Mouse (Mus musculus) heart, adult 2 months (tissue): ENCODE data around the gene Dhx30. TPM values are rescaled to one million over a fixed set of nuclear protein-coding genes. Genes with fewer than 3 reads are reported as not detected.

Experiments used
- DNase-seq, 2 experiments: peaks; one replicate each; pipeline ENCODE4 v3.0.0; 2021
- H3K27ac ChIP-seq: fragments of 200-600 bp; 2 replicates; pipeline ENCODE4 v1.8.1; 2022
- H3K27me3 ChIP-seq: fragments of 200-500 bp; 2 replicates; pipeline ENCODE4 v1.6.1; 2012; ENCODE audit warnings: mild to moderate bottlenecking, low read length, inconsistent platforms, mixed read lengths; ENCODE audit not compliant: control insufficient read depth, insufficient read depth
- H3K36me3 ChIP-seq: fragments of 200-500 bp; 2 replicates; pipeline ENCODE4 v1.6.1; 2012; ENCODE audit warnings: low read length, inconsistent platforms; ENCODE audit not compliant: control insufficient read depth, insufficient read depth
- H3K4me1 ChIP-seq: fragments of 200-500 bp; 2 replicates; pipeline ENCODE4 v1.6.1; 2011; ENCODE audit warnings: low read length; ENCODE audit not compliant: control insufficient read depth, insufficient read depth
- H3K4me3 ChIP-seq: fragments of 200-600 bp; 2 replicates; pipeline ENCODE4 v1.8.1; 2022
- H3K79me2 ChIP-seq: fragments of 200-500 bp; replicated peaks from 2 replicates; pipeline ENCODE4 v1.6.1; 2012; ENCODE audit warnings: mild to moderate bottlenecking, inconsistent platforms, low read length, moderate library complexity, mixed read lengths; ENCODE audit not compliant: control insufficient read depth, insufficient read depth
- H3K9ac ChIP-seq: fragments of 200-500 bp; 2 replicates; pipeline ENCODE4 v1.6.1; 2012; ENCODE audit warnings: low read depth, mild to moderate bottlenecking, control low read depth, inconsistent platforms, low read length, mixed read lengths
- CTCF ChIP-seq: fragments of 200-600 bp; IDR thresholded peaks from 2 replicates; pipeline ENCODE4 v1.8.1; 2022; ENCODE audit warnings: antibody characterized with exemption, mild to moderate bottlenecking, moderate library complexity
- EP300 ChIP-seq: fragments of 200-500 bp; IDR thresholded peaks from 2 replicates; pipeline ENCODE4 v1.6.1; 2011; ENCODE audit warnings: low read depth, low read length, control low read depth; ENCODE audit not compliant: insufficient read depth
- POLR2A ChIP-seq: fragments of 200-500 bp; IDR thresholded peaks from 2 replicates; pipeline ENCODE4 v1.6.1; 2011; ENCODE audit warnings: mild to moderate bottlenecking, low read depth, low read length, control low read depth; ENCODE audit not compliant: insufficient read depth
- WGBS: fragments of 180-500 bp; shearing (Covaris S2); methylation state at CpG from one replicate; pipeline ENCODE4 v1.1.7; 2018; 5-methylcytosine and 5-hydroxymethylcytosine counted together
- intact Hi-C: fragments of 180-260 bp; cut with DNase I; formaldehyde crosslinking; loops from one replicate; pipeline ENCODE4 v1.15.1; 2025
- polyA plus RNA-seq: library from polyadenylated mRNA; depleted of rRNA; stranded (reverse); fragments of >200 nt; gene quantifications from 2 replicates; pipeline ENCODE4 v1.2.3, GENCODE M21; 2012
- total RNA-seq, 2 experiments: library from RNA; stranded (reverse); gene quantifications; 2 replicates each; pipeline ENCODE4 v1.2.3; 2021

Dhx30 gene
- total and polyA plus RNA-seq, 3 experiments: 56.7 to 68.6 (median 64.8) TPM

- Histone ChIP-seq H3K9ac (no peak overlapping the region), H3K4me1 (peaks cover 11% of the 10 kb centered on the region), H3K79me2 (no peaks in the 10 kb centered on the region), H3K36me3 (peaks cover 3% of the 10 kb centered on the region; the same call in 1 of the 2 replicates), H3K4me3 (no peak overlapping the region), H3K27ac (peak overlapping the region; percentile 64), H3K27me3 (no peaks in the 10 kb centered on the region)
- TF ChIP-seq POLR2A (no peak), EP300 (no peak), CTCF (no peak)
- 53% methylated on average over 23 of the region's 23 CpGs for WGBS
- intact Hi-C loops: loop anchor here (2.0 kb wide), 1 partner anchor 19 kb away; no protein-coding TSS in a partner anchor
- no peak for DNase-seq
Observed at GRCm38 (mm10) chr9:110051869-110052661, 65.6 kb downstream of the Dhx30 start.

GRCm38 (mm10) chr9:110051184-110051583, 66.4 kb downstream of the Dhx30 start:
- H3K27ac ChIP-seq: no peak overlapping the region
- intact Hi-C loops: no loop called here
- no peaks in the 10 kb centered on the region for H3K79me2 ChIP-seq
- H3K4me1 ChIP-seq: peaks cover 11% of the 10 kb centered on the region
- H3K36me3 ChIP-seq: peaks cover 3% of the 10 kb centered on the region; the same call in 1 of the 2 replicates
- no peak for TF ChIP-seq EP300
- TF ChIP-seq CTCF: no peak
- TF ChIP-seq POLR2A: no peak
- no peak for DNase-seq
- H3K27me3 ChIP-seq: no peaks in the 10 kb centered on the region
- no peak overlapping the region for H3K9ac ChIP-seq
- H3K4me3 ChIP-seq: no peak overlapping the region

DNA sequence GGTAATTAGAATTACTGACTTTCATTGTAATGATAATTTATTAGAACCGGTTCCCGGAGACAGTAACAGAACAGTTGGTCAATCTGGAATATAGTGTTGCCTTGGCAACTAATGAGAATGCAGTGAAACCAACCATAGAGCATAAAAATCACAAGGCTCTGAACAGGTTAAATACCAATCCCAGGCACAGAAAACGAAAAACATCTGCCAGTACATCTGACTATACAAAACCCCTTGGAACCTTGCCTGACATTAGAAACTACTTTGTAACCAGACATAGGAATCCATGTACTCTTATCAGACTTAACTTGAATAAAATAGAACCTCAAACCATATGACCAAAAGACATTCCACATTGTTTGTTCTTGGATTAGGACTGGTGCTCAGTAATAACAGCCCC, 69.8 kb downstream of the Dhx30 start:
- peaks cover 3% of the 10 kb centered on the region; the same call in 1 of the 2 replicates for H3K36me3 ChIP-seq
- TF ChIP-seq POLR2A (no peak), CTCF (no peak), EP300 (no peak)
- no peaks in the 10 kb centered on the region for H3K27me3 ChIP-seq
- intact Hi-C loops: no loop called here
- no peak for DNase-seq
- WGBS: 70% methylated on average over 3 of the region's 3 CpGs
- H3K9ac ChIP-seq: no peak overlapping the region
- peaks cover 5% of the 10 kb centered on the region; the same call in 1 of the 2 replicates for H3K4me1 ChIP-seq
- H3K4me3 ChIP-seq: no peak overlapping the region
- no peak overlapping the region for H3K27ac ChIP-seq
- H3K79me2 ChIP-seq: no peaks in the 10 kb centered on the region

DNA sequence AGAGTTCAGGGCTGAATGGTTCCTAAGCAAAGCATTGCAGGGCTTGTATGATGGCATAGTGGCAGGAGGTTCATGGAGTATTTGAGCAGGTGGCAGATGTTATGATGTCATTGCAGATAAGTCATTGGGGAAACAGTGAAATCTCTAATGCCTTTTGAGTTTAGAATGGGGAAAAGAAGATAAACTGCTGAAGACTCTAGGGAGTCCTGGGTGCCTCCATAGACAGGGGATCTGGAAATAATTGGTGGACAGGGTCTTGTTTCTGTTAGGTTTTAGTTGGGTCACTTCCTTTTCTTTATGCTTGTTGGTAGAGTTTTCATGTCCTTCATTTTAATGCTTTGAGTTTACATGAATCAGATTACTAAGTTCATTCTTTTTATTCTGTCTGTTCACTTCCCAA, 70.4 kb downstream of the Dhx30 start:
- H3K9ac ChIP-seq: no peak overlapping the region
- no peak overlapping the region for H3K4me3 ChIP-seq
- TF ChIP-seq EP300 (no peak), POLR2A (no peak), CTCF (no peak)
- no peaks in the 10 kb centered on the region for H3K27me3 ChIP-seq
- peaks cover 3% of the 10 kb centered on the region; the same call in 1 of the 2 replicates for H3K36me3 ChIP-seq
- DNase-seq: no peak
- H3K79me2 ChIP-seq: no peaks in the 10 kb centered on the region
- no peak overlapping the region for H3K27ac ChIP-seq
- intact Hi-C loops: no loop called here
- H3K4me1 ChIP-seq: peaks cover 2% of the 10 kb centered on the region; the same call in 1 of the 2 replicates

- H3K27ac ChIP-seq: no peak overlapping the region
- no peak for DNase-seq
- no peaks in the 10 kb centered on the region for H3K4me1 ChIP-seq
- peaks cover 3% of the 10 kb centered on the region; the same call in 1 of the 2 replicates for H3K36me3 ChIP-seq
- no peak for TF ChIP-seq POLR2A
- TF ChIP-seq CTCF: no peak
- TF ChIP-seq EP300: no peak
- H3K79me2 ChIP-seq: no peaks in the 10 kb centered on the region
- H3K4me3 ChIP-seq: no peak overlapping the region
- intact Hi-C loops: no loop called here
- H3K27me3 ChIP-seq: no peaks in the 10 kb centered on the region
- no peak overlapping the region for H3K9ac ChIP-seq
Observed at GRCm38 (mm10) chr9:110045763-110046377, 71.8 kb downstream of the Dhx30 start.

DNA sequence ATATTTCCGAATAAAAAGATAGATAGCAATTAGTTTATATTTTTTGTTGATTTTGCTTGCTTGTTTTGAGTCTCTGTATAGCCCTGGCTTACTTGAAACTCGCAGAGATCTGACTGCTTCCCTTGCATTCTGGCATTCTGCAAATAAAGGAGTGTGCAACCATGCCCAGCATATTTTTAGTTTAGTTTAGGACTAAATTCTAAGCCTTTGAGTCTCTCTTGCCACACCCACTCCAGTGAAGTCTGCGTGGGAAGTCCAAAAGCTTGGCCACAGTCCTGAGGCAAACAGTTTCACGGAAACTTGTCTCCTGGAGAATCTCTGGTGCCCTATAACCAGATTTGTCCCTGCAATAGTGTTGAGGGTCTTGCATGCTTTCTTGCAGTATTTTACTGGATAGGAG, 73.3 kb downstream of the Dhx30 start:
- intact Hi-C loops: no loop called here
- H3K36me3 ChIP-seq: peaks cover 3% of the 10 kb centered on the region; the same call in 1 of the 2 replicates
- H3K4me1 ChIP-seq: no peaks in the 10 kb centered on the region
- H3K27ac ChIP-seq: no peak overlapping the region
- no peak for DNase-seq
- no peaks in the 10 kb centered on the region for H3K27me3 ChIP-seq
- H3K9ac ChIP-seq: no peak overlapping the region
- WGBS: 60% methylated on average over 4 of the region's 4 CpGs
- TF ChIP-seq EP300 (no peak), CTCF (no peak), POLR2A (no peak)
- no peak overlapping the region for H3K4me3 ChIP-seq
- no peaks in the 10 kb centered on the region for H3K79me2 ChIP-seq
